Mouse (Mus musculus): Measurements from ENCODE around the gene Iscu.

The Iscu gene

DNA sequence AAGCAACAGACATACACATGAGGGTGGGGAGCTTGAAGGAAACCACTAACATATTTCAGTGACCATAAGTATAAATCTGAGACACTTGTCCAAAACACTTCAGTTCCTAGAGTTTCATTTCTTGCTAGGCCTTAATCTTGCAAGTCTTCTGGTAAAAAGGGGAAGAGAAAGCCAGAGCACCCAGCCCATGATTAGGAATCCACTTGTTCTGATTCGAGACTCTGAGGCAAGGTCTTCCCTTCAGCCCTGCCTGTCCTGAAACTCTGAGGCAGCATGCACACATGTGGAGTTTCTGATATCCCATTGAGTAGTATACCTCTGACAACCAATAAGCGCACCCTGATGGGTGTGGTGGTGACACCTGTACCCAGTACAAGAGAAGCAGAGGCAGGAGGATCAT is 11.0 kb upstream of the Iscu start:
- no peak for DNase-seq

DNA sequence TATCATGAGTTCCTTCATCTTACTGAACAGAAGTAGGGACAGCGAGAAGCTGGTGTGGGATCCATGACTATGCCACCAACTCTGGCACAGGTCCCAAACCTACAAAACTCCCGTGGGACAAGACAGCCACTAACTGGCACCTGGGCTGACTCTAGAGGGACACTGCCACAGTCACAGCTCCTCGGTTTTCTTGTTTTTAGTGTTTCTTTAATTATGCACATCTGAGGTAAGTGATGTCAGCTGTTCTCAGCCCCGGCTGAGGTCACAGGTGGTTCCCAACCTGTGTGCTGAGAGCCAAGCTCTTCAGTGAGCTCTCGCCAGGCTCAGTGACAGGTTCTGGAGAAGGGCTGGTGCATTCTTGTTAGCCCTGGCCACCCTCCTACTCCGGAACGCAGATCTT is 8.1 kb upstream of the Iscu start:
- no peak for DNase-seq

- DNase-seq = no peak
Measured at GRCm38 (mm10) chr5:113765641-113766526, 6.7 kb upstream of the Iscu start.

GRCm38 (mm10) chr5:113768806-113769205 is 3.7 kb upstream of the Iscu start:
- no peak for DNase-seq

- DNase-seq = peak; percentile 91
Measured at GRCm38 (mm10) chr5:113771213-113772162, 1.1 kb upstream of the Iscu start.

DNA sequence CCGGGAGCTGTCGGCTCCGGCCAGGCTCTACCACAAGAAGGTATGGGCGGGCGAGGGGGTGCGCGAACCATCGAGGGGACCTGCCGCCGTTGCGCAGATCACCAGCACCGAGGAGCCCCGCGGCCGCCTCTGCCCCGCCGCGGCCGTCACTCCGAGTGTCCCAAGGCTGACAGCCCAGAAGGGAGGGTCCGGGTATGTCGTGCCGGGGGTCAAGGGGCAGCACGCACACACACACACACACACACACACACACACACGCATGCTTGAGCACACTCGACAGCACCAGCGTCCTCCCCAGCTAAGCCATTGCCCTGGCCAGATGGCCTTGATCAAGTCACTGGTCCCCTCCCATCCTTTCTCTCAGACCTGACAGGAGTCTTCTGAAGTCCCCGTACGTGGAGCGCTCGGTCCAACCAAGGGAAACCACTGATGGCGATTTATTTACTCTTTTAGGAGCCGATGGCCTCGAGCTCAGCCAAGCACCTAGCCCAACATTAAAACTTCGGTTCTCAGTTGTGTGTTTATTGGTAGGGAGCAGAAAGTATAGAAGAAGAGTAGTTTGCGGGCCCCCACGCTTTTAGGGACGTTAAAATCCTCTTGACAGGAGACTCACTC is 464 bp downstream of the Iscu start:
- DNase-seq = no peak

DNA sequence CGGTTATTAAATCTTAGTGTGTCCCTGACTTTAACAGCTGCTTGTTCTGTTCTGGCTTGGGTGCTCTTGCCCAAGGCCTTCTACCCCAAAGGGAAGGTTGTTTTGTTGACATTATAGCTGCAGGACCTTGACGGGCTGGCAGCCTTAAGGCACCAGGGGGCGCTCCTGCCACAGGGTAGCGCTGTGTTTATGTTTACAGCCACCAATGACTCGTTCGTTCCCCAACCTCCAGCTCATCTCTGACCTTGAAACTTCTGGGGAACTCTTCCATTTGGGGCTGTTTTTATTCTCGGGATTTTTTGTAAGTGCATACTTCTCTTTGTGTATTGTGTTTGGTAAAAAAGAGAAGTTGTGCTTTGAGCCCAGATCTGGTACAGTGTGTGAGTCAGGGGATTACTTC is 1.1 kb downstream of the Iscu start:
- DNase-seq = peak; percentile 95

DNA sequence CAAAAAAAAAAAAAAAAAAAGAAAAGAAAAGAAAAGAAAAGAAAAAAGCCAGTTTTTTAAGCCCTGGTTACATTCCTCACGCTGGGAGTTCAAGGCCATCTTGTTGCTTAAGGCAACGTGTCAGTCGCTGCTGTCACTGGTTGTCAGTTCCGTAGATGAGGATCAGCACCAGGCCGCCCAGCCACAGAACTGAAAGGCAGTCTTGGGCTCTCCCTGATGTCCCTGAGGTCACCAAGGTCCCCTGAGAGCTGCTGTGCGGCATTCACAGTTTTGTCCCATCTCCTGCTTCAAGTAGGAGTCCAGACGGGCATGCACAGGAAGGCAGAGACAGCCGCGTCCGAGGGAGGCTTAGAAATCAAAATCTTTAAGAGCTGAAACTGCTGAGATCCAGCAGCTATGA is 3.0 kb downstream of the Iscu start:
- no peak for DNase-seq

GRCm38 (mm10) chr5:113776128-113776895 is 3.8 kb downstream of the Iscu start:
- DNase-seq = peak; percentile 21

DNA sequence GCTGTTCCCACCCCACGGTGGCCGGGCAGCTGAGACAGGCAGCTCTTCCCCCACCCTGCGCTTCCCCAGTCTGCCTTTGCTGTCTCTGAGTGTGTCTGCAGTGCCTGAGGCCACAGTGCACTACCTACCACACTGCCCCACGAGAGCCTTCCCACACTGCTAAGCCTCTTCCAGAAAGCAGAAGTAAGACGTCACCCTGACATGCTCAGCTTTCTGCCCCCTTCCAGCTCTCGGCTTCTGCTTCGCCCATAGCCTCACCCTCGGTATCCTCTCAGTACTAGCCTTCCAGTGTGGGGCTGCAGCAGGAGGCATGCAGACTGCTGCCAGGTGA is 4.3 kb downstream of the Iscu start:
- no peak for DNase-seq

DNA sequence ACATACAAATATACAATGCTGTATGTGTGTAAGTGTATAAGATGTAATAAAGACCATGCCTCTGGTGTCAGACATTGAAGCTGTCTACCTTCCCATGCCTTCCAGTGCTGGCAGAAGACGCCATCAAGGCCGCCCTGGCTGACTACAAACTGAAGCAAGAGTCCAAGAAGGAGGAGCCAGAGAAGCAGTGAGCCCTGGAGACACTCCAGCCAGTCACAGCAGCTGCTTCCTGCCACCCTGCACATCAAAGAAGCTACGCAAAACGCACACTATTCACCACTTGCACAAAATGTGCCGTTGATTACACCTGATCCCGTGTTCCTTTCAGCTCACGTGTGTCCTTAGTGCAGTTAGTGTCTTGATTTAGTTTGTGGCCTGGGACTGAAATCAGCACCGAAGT is 5.2 kb downstream of the Iscu start:
- DNase-seq = peak; percentile 62

- DNase-seq = no peak
Measured at GRCm38 (mm10) chr5:113779569-113779968, 7.0 kb downstream of the Iscu start.

DNA sequence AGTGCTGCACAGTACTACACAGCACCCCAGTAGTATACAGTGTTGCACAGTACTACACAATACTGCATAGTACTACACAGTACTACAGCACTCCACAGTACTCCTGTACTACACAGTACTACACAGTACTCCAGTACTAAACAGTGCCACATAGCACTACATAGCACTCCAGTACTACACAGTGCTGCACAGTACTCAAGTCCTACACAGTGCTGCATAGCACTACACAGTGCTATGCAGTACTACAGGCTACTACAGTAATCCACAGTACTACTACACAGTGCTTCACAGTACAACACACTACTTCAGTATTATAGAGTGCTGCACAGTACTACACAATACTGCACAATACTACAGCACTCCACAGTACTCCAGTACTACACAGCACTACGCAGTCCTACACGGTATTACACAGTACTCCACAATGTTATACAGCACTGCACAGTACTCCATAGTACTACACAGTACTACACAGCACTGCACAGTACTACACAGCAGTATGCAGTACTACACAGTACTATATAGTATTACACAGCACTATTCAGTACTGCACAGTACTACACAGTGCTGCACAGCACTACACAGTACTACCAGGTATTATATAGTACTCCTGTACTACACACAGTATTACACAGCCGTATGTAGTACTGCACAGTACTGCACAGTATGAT is 7.7 kb downstream of the Iscu start:
- no peak for DNase-seq

GRCm38 (mm10) chr5:113780763-113781162 is 8.2 kb downstream of the Iscu start:
- DNase-seq = no peak

DNA sequence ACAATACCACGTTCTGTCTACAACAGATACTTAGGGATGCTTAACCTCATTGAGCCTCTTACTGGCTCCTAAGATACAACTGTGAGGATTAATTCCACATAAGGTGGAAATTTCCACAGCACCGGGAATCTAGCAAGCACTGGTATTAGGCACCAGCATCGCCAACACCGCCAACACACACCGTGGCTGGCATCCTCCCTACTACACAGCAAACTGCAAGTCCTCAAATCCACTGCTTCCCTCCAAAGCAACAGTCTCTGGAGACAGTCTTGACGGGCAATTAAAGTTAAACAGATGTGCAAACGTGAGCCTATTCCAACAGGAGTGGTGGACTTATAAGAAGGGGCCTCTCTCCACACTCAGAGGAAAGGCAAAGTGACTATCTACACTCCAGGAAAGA is 8.7 kb downstream of the Iscu start:
- DNase-seq = peak; percentile 19

GRCm38 (mm10) chr5:113781875-113782274 is 9.3 kb downstream of the Iscu start:
- DNase-seq = no peak

DNA sequence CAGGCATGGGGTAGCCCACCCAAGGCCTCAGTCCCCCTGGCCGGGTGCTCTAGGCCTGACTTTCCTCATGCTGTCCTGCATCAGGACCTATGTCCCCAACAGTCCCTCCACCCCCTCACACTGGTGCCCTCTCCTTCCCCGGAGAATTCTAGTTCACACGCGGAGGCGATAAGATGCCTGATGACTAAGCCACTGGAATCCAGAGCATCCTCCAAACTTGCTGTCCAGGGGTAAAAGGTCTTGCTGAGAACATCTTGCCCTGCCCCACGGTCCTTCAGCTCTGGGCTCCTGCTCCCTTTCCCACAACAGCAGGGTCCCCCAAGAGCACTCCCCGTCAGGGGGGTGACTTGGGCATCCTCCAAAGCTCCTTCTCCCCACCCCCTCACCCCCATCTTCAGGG is 10.1 kb downstream of the Iscu start:
- peak; percentile 48 for DNase-seq

DNA sequence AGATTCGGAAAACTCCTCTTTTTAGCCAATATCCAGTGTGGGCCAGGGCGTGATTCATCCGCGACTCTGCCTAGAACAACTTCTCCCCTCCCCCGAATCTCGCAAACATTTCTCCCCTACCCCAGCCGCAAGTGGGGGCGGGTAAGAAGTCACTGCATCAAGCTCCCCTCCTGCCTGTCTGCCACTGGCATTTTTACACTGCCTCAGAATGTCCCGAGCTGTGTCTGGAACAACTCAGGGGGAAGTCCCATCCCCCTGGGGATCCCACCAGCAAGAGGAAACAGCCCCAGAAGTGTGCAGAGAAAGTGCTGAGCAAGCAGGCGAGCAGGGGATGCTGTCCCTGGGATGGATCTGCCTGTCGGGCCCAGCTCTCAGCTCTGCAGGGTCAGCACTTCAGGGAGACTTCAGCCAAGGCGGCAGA is 11.0 kb downstream of the Iscu start:
- DNase-seq = peak; percentile 80

DNA sequence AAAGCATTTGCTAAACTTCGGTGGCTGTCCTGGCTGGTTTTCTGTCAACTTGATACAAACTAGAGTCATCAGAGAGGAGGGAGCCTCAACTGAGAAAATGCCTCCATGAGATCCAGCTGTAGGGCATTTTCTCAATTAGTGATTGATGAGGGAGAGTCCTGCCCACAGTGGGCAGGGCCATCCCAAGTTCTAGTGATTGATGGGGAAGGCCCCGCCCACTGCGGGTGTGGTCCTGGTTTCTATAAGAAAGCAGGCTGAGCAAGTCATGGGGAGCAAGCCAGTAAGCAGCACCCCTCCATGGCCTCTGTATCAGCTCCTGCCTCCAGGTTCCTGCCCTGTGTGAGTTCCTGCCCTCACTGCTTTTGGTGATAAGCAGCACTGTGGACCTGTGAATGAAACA is 11.6 kb downstream of the Iscu start:
- peak; percentile 72 for DNase-seq

DNA sequence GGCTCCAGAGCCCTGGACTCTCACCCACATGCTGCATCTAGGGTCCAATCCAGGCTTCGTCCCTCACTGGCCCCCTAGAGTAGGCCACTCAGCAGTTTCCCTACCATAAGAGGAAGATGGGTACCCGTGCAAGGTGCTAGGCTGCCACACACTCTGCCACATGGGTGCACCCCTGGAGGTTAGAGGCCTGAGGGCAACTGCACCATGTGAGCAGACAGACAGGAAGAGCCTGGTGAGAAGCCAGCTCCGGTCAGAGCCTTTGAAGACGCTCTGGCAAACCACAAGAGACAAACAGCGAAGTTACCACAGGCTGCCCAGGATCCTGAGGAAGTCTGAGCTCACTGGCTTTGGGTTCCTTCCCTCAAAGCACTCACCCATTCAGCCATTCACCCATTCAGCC is 14.4 kb downstream of the Iscu start:
- no peak for DNase-seq

GRCm38 (mm10) chr5:113788645-113789044 is 16.1 kb downstream of the Iscu start:
- peak; percentile 66 for DNase-seq

All from kidney, postnatal 10 days (tissue).